Mouse (Mus musculus): ENCODE data around the gene AC131692.1. TPM values are rescaled to one million over a fixed set of nuclear protein-coding genes. Genes with fewer than 3 reads are reported as not detected.

Gene AC131692.1
- total RNA-seq (2021) (not detected), polyA plus RNA-seq (2012; rRNA removed) (not detected in 2 replicates)
- long read RNA-seq = 0 reads

GRCm38 (mm10) chr19:6094119-6094518 lies at the start of gene AC131692.1:
TSS of gene AC131692.1 (plus strand) at chr19:6094419.
- DNase-seq = no peak

DNA sequence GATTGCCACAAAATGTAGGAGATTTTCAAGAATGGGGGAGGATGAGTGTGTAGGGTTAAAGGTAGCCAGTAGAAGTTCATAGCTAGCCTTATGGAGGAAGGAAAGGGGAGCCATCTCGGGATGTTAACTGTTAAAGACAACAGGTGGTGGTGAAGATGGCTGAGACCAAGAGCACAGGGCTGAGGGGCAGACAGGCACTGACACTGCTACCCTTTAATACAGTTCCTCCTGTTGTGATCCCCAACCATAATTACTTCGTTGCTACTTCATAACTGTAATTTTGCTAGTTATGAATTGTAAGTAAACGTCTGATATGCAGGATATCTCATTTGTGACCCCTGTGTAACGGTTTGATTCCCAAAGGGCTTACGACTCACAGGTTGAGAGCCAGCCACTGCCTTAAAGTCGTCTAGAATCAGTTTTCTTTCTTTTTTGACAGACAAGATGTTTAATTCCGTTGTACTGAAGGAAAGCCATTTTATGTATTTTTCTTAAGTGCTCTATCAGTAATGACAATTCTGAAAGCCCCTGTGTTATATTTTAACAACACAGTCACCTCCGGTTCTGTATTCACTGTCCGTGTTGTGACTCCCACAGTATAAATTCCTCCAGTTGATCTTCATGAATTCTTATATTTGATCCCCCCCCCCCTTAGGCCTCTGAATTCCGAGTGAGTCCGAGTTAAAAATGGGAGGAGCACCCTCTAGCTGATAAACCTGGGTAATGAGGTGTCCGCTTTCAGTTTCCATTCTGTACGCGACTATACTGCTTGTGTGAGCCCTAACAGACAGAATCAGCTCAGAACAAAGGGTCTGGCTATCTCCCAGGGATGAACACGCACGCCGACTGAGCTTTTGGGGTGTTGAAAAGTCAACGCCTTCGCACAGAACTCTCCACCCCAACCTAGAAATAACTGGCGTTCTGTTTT lies 48.6 kb upstream of the AC131692.1 start:
- no peak for DNase-seq

DNA sequence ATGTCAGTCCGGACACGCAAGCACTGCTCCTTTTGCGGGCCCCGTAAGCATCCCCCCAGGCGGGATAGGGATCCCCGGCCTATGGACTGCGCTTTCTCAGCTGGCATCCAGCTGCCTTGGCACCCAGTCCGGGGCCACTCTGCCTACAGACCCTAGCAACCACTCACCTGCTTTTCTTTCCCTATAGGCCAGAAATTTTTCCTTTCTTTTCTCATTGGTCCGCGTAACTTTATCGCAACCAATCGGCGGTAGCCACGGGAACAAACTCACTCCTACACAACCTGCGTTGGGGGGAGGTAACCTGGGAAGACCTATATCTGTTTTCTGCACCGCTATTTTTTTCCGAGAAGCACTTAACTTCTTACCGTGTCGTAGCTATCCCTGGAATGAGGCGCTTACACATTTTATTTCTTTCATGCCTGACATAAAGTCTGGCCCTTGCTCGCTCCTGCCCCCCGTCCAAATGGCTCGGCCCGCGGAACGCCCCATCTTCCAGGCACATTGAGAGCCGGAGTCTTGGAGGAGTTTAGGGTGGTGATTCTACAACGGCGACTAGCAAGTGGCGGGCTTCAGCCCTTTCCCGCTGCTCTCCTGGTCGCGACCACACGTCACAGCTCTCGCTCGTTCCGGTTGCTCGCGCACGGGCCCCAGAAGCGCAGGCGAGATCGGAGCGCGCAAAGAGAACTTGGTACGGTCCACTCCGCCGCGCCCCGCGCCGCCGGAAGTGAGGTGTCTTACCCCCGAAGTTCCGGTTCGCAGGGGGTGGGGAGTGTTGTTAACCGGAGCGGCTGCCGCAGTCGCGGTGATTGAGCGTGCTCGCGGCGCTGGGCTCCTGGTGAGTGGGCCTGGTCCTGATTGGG lies 47.7 kb upstream of the AC131692.1 start, which contains the start of gene Syvn1:
Gene Syvn1 (plus strand): TSS at position 283 of the 860 bp plus-strand sequence.
- DNase-seq = peak; percentile 95

- peak; percentile 35 for DNase-seq
Observed at GRCm38 (mm10) chr19:6047154-6047898, 46.9 kb upstream of the AC131692.1 start.

DNA sequence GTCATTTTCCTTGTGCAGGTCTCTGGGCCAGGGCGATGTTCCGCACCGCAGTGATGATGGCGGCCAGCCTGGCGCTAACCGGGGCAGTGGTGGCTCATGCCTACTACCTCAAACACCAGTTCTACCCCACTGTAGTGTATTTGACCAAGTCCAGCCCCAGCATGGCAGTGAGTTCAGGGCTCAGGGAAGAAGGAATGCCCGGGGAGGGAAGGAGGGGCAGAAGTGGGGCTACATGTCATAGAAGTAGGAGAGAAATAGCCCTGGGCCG lies 46.4 kb upstream of the AC131692.1 start:
- DNase-seq = no peak

GRCm38 (mm10) chr19:6048681-6049410 lies 45.4 kb upstream of the AC131692.1 start:
- no peak for DNase-seq

- peak; percentile 47 for DNase-seq
Observed at GRCm38 (mm10) chr19:6052516-6052915, 41.7 kb upstream of the AC131692.1 start.

GRCm38 (mm10) chr19:6054296-6054695 lies 39.9 kb upstream of the AC131692.1 start:
- no peak for DNase-seq

GRCm38 (mm10) chr19:6056696-6057095 lies 37.5 kb upstream of the AC131692.1 start:
- no peak for DNase-seq

DNA sequence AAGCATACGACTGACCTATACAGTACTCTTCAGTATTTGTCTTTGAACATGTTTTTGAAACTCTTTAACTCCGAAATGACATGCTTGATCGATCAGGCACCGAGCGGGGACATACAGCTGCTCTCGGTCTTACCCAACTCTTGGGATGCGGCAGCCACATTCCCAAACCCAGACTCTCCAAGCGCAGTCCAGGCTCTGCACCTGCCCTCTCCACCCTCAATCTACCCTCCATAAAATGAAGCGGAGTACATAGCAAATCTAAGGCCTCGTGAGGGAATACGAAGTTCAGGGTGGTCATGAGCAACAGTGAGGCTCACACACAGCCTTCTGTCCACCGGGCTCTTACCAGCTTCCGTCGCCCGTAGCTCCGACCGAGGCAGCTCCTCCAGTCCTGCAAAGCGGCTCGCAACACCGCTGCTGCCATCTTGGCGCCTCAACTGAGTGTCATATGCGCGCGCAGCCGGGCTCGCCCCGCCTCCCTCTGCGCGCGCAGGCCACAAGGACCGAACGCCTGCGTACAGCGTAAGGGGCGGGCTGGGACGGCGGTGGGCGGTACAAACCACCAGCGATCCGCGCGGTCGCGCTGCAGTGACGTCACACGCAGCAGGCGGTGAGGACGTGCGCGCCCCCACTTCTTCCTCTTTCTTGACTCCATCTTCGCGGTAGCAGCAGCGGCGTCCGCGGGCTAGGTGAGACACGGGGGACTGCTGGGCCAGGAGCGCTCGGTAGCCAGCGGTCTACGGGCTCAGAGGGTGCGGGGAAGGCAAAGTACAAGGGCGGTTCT lies 36.7 kb upstream of the AC131692.1 start, which contains the start of the genes Mrpl49 and Fau:
Gene Mrpl49 (minus strand): TSS at position 473 of the 784 bp plus-strand sequence.
Gene Fau (plus strand): TSS at position 532 of the 784 bp plus-strand sequence.
- DNase-seq = peak; percentile 99

- DNase-seq = no peak
Observed at GRCm38 (mm10) chr19:6058513-6058912, 35.7 kb upstream of the AC131692.1 start.

- DNase-seq = no peak
Observed at GRCm38 (mm10) chr19:6058966-6059365, 35.3 kb upstream of the AC131692.1 start.

- peak; percentile 96 for DNase-seq
Observed at GRCm38 (mm10) chr19:6061021-6061533, 33.1 kb upstream of the AC131692.1 start, which contains the start of gene Znhit2. TSS of gene Znhit2 (plus strand) at chr19:6061192.

DNA sequence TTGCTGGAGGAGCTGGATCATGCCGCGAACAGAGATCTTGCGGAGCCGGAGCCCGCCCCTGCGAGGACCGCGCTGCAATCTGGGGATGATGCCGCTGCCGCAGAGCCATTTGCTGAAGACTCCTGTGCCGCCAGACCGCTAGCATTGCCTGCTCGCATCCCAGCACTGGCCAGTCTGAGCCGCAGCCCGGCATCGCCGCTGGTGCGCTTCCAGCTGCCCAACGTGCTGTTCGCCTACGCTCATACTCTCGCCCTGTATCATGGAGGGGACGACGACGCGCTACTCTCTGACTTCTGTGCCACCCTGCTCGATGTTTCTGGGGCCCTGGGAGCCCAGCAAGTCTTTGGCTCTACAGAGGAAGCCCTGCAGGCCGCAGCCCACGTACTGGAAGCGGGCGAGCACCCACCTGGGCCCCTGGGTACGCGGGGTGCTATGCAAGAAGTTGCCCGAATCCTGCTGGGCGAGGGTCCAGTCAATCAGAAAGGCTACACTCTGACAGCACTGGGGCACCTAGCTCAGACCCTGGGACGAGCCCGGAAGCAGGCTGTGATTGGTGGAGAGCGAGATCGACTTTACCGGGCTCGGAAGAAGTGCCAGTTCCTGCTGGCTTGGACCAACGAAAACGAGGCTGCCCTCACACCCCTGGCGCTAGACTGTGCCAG lies 32.4 kb upstream of the AC131692.1 start:
- DNase-seq = peak; percentile 60

GRCm38 (mm10) chr19:6062418-6062817 lies 31.8 kb upstream of the AC131692.1 start:
- no peak for DNase-seq

- no peak for DNase-seq
Observed at GRCm38 (mm10) chr19:6063081-6063480, 31.1 kb upstream of the AC131692.1 start.

- no peak for DNase-seq
Observed at GRCm38 (mm10) chr19:6066571-6066970, 27.6 kb upstream of the AC131692.1 start.

DNA sequence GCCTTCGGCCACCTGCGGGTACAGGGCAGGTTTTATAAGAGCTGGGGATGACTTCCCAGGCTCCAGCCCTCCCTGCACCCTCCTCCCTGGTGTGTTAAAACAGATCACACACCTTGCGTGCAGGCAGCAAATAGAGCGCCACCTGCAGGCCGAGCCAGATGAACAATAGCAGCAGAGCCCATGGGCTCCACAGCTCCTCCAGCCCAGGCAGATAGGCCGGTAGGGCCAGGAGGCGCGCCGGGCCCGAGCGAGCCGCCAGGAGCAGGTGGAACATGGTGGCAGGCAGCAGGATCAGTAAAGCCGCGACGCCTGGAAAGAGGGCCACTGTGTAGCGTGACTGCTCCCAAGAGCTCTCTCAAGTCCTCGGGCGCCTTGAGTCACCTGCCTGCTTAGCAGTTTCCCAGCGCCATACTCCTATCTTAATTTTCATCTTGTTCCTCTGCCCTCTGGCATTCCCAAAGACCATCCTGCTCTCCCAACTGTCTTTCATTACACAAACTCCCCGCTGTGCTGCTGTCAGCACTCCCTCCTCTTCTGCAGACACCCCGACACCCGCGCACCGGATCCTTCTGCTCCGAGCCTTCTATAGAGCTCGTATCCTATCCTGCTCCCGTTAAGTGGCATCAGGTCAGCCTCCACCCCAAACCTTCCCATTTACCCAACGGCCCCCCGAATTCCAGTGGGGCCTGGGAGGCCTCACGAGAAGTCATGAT lies 27.1 kb upstream of the AC131692.1 start:
- peak; percentile 86 for DNase-seq

Data from adrenal gland, adult 2 months (tissue).